In the genomic region with DNA sequence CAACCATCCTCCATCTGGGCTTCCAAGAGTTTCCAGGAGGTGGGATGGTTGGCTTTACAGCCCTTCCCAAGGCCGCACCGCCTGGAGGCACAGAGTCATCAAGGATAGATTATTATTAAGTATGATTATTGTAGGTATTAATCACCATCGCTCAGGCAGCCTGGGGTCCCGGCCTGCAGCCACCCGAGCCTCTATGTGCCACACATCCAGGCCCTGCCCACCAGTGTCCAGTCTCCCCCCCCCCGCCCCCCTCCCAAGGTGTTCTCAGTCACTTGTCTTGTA, we compare ENCODE assay signal across 12 mouse cellular contexts. TPM values are rescaled to one million over a fixed set of nuclear protein-coding genes. Genes with fewer than 3 reads are reported as not detected.
DNase-seq lines count a peak whose midpoint lies in the region; ATAC-seq and TF ChIP-seq lines count a peak whose summit lies in the region.
"Had no signal": no experiment of that assay in that cellular context is flagged by ENCODE, and none has a peak within 500 bp of the region (broad histone marks: within the 10 kb centered on the region; RNA-seq: fewer than 3 reads in every experiment).

No protein-coding gene starts in this region.

- no peak for TF ChIP-seq POLR2A in kidney, adult 2 months (IDR thresholded peaks at IDR 0.05; ENCODE audit: low read depth, low read length)

- peaks cover 20% of the 10 kb centered on the region for H3K4me1 ChIP-seq in kidney, adult 2 months (ENCODE audit: control insufficient read depth, insufficient read depth, low read length)
- no peaks in the 10 kb centered on the region for H3K4me1 ChIP-seq in embryonic facial prominence, embryonic 14.5 days (ENCODE audit: control insufficient read depth, insufficient read depth, low read length)
- H3K4me1 ChIP-seq in hindbrain, embryonic 15.5 days (replicated peaks) = peaks cover 60% of the 10 kb centered on the region
- H3K4me1 ChIP-seq in neural tube, embryonic 13.5 days (replicated peaks) = peaks cover 93% of the 10 kb centered on the region

- no peaks in the 10 kb centered on the region for H3K9me3 ChIP-seq in embryonic facial prominence, embryonic 14.5 days (ENCODE audit: control insufficient read depth, low read length)
- no peaks in the 10 kb centered on the region for H3K9me3 ChIP-seq in hindbrain, embryonic 15.5 days
- no peaks in the 10 kb centered on the region for H3K9me3 ChIP-seq in neural tube, embryonic 13.5 days

- no peak for DNase-seq in kidney, adult 2 months
- no peak for DNase-seq in kidney, adult 8-10 months
- DNase-seq in embryonic facial prominence, embryonic 14.5 days (ENCODE audit: low spot score) = no peak
- no peak for DNase-seq in gastrocnemius, adult 18-20 months (ENCODE audit: low spot score)
- no peak for DNase-seq in layer of hippocampus, adult 2 months (ENCODE audit: low spot score in 2 of 2)

- H3K4me2 ChIP-seq in embryonic facial prominence, embryonic 14.5 days (ENCODE audit: low read depth, low read length) = no peak overlapping the region; the same call in 1 of the 2 replicates
- peak overlapping the region; percentile 59 for H3K4me2 ChIP-seq in hindbrain, embryonic 15.5 days
- peak overlapping the region; percentile 96 for H3K4me2 ChIP-seq in neural tube, embryonic 13.5 days

- no peak for TF ChIP-seq CTCF in kidney, adult 2 months (conservative IDR thresholded peaks at IDR 0.05; ENCODE audit: insufficient read depth, insufficient read length, low read depth, low read length)
- no peak for TF ChIP-seq CTCF in layer of hippocampus, adult 2 months (conservative IDR thresholded peaks at IDR 0.05)

- H3K27me3 ChIP-seq in kidney, adult 2 months (replicated peaks; ENCODE audit: control insufficient read depth, insufficient read depth, low read length) = no peaks in the 10 kb centered on the region
- peaks cover 96% of the 10 kb centered on the region for H3K27me3 ChIP-seq in embryonic facial prominence, embryonic 14.5 days (replicated peaks; ENCODE audit: control insufficient read depth, insufficient read depth, low read length)
- peaks cover 17% of the 10 kb centered on the region for H3K27me3 ChIP-seq in hindbrain, embryonic 15.5 days
- no peaks in the 10 kb centered on the region for H3K27me3 ChIP-seq in neural tube, embryonic 13.5 days

- H3K9ac ChIP-seq in embryonic facial prominence, embryonic 14.5 days (ENCODE audit: low read depth, low read length) = no peak overlapping the region
- H3K9ac ChIP-seq in hindbrain, embryonic 15.5 days = peak overlapping the region; percentile 63
- H3K9ac ChIP-seq in neural tube, embryonic 13.5 days = peak overlapping the region; percentile 100

- H3K4me3 ChIP-seq in kidney, adult 2 months (ENCODE audit: insufficient read depth, low read depth, low read length) = no peak overlapping the region
- H3K4me3 ChIP-seq in embryonic facial prominence, embryonic 14.5 days (ENCODE audit: low read depth, low read length) = peak overlapping the region; percentile 24; the same call in 1 of the 2 replicates
- peak overlapping the region; percentile 43 for H3K4me3 ChIP-seq in hindbrain, embryonic 15.5 days
- H3K4me3 ChIP-seq in neural tube, embryonic 13.5 days = peak overlapping the region; percentile 99
- no peak overlapping the region for H3K4me3 ChIP-seq in layer of hippocampus, adult 2 months

- H3K36me3 ChIP-seq in kidney, adult 2 months (ENCODE audit: control insufficient read depth, insufficient read depth, low read length) = no peaks in the 10 kb centered on the region
- H3K36me3 ChIP-seq in embryonic facial prominence, embryonic 14.5 days (ENCODE audit: control insufficient read depth, insufficient read depth, low read length) = no peaks in the 10 kb centered on the region
- no peaks in the 10 kb centered on the region for H3K36me3 ChIP-seq in hindbrain, embryonic 15.5 days
- peaks cover 33% of the 10 kb centered on the region for H3K36me3 ChIP-seq in neural tube, embryonic 13.5 days

- ATAC-seq in embryonic facial prominence, embryonic 14.5 days (ENCODE audit: low read depth) = no peak
- ATAC-seq in hindbrain, embryonic 15.5 days (ENCODE audit: low FRiP score, low read depth) = no peak
- no peak for ATAC-seq in neural tube, embryonic 13.5 days (ENCODE audit: low read depth)
- ATAC-seq: forebrain, embryonic 14.5 days had no signal

- 25% methylated on average over 6 of the region's 6 CpGs for WGBS in kidney, adult 2 months
- 3% methylated on average over 6 of the region's 6 CpGs for WGBS in embryonic facial prominence, embryonic 14.5 days
- WGBS in hindbrain, embryonic 15.5 days = 8% methylated on average over 6 of the region's 6 CpGs
- 4% methylated on average over 6 of the region's 6 CpGs for WGBS in neural tube, embryonic 13.5 days

- H3K27ac ChIP-seq in kidney, adult 2 months (ENCODE audit: insufficient read depth, low read depth, low read length) = peak overlapping the region; percentile 62; the same call in 1 of the 2 replicates
- no peak overlapping the region for H3K27ac ChIP-seq in embryonic facial prominence, embryonic 14.5 days (replicated peaks; ENCODE audit: low read depth, low read length)
- peak overlapping the region; percentile 96 for H3K27ac ChIP-seq in hindbrain, embryonic 15.5 days (replicated peaks)
- H3K27ac ChIP-seq in neural tube, embryonic 13.5 days (replicated peaks) = peak overlapping the region; percentile 100
- no peak overlapping the region for H3K27ac ChIP-seq in layer of hippocampus, adult 2 months
- H3K27ac ChIP-seq: macrophage had no signal

RNA-seq across cellular contexts. Expression of a gene that starts 5.5 kb away (rescaled TPM):
- polyA plus RNA-seq in kidney, adult 2 months (2012; rRNA removed) = 22.8 and 28.4 TPM in 2 replicates
- polyA plus RNA-seq in embryonic facial prominence, embryonic 14.5 days (2014; fragmentation: Nextera tagmentation; extraction: Ambion mirVana) = 7.5 and 8.9 TPM in 2 replicates
- 26.8 and 32.9 TPM in 2 replicates for polyA plus RNA-seq in hindbrain, embryonic 15.5 days (2015; fragmentation: Nextera tagmentation; extraction: Ambion mirVana)
- 63.0 and 67.1 TPM in 2 replicates for polyA plus RNA-seq in neural tube, embryonic 13.5 days (2015; fragmentation: Nextera tagmentation; extraction: Ambion mirVana)
- total RNA-seq in gastrocnemius, adult 18-20 months (2021) = not detected
- total RNA-seq in layer of hippocampus, adult 2 months (2021) = not detected
- total RNA-seq: left cerebral cortex, postnatal 10 days had no signal
- polyA plus RNA-seq: forebrain, embryonic 14.5 days; macrophage; midbrain, postnatal 0 days had no signal

RNA-seq across cellular contexts. Expression of a gene that starts 20.7 kb away (rescaled TPM):
- not detected in 2 replicates for polyA plus RNA-seq in kidney, adult 2 months (2012; rRNA removed)
- 0.13 TPM in 1 of 2 replicates, not detected in the other for polyA plus RNA-seq in embryonic facial prominence, embryonic 14.5 days (2014; fragmentation: Nextera tagmentation; extraction: Ambion mirVana)
- 0.30 and 0.52 TPM in 2 replicates for polyA plus RNA-seq in hindbrain, embryonic 15.5 days (2015; fragmentation: Nextera tagmentation; extraction: Ambion mirVana)
- polyA plus RNA-seq in neural tube, embryonic 13.5 days (2015; fragmentation: Nextera tagmentation; extraction: Ambion mirVana) = 1.2 and 1.6 TPM in 2 replicates
- total RNA-seq in gastrocnemius, adult 18-20 months (2021) = not detected
- not detected for total RNA-seq in layer of hippocampus, adult 2 months (2021)
- total RNA-seq: left cerebral cortex, postnatal 10 days; midbrain, postnatal 0 days had no signal
- polyA plus RNA-seq: forebrain, embryonic 14.5 days; macrophage; midbrain, postnatal 0 days; testis, adult 2 months had no signal

RNA-seq across cellular contexts. Expression of a gene that starts 21.7 kb away (rescaled TPM):
- 10.1 and 14.1 TPM in 2 replicates for polyA plus RNA-seq in kidney, adult 2 months (2012; rRNA removed)
- polyA plus RNA-seq in embryonic facial prominence, embryonic 14.5 days (2014; fragmentation: Nextera tagmentation; extraction: Ambion mirVana) = 0.81 and 1.1 TPM in 2 replicates
- 12.8 and 13.2 TPM in 2 replicates for polyA plus RNA-seq in hindbrain, embryonic 15.5 days (2015; fragmentation: Nextera tagmentation; extraction: Ambion mirVana)
- polyA plus RNA-seq in neural tube, embryonic 13.5 days (2015; fragmentation: Nextera tagmentation; extraction: Ambion mirVana) = 12.8 and 14.7 TPM in 2 replicates
- total RNA-seq in gastrocnemius, adult 18-20 months (2021) = under 1 TPM; 0.21 to 0.39 TPM
- total RNA-seq in layer of hippocampus, adult 2 months (2021) = not detected
- total RNA-seq: left cerebral cortex, postnatal 10 days had no signal
- polyA plus RNA-seq: forebrain, embryonic 14.5 days; midbrain, postnatal 0 days had no signal

RNA-seq across cellular contexts. Expression of a gene that starts 26.8 kb away (rescaled TPM):
- polyA plus RNA-seq in kidney, adult 2 months (2012; rRNA removed) = 12.6 and 14.6 TPM in 2 replicates
- 0.62 and 0.70 TPM in 2 replicates for polyA plus RNA-seq in embryonic facial prominence, embryonic 14.5 days (2014; fragmentation: Nextera tagmentation; extraction: Ambion mirVana)
- 3.5 and 3.8 TPM in 2 replicates for polyA plus RNA-seq in hindbrain, embryonic 15.5 days (2015; fragmentation: Nextera tagmentation; extraction: Ambion mirVana)
- polyA plus RNA-seq in neural tube, embryonic 13.5 days (2015; fragmentation: Nextera tagmentation; extraction: Ambion mirVana) = 7.5 and 8.7 TPM in 2 replicates
- total RNA-seq in gastrocnemius, adult 18-20 months (2021) = under 1 TPM; 0.16 to 0.31 TPM
- total RNA-seq in layer of hippocampus, adult 2 months (2021) = not detected
- total RNA-seq: left cerebral cortex, postnatal 10 days had no signal
- polyA plus RNA-seq: forebrain, embryonic 14.5 days; midbrain, postnatal 0 days had no signal

RNA-seq across cellular contexts. Expression of a gene that starts 41.7 kb away (rescaled TPM):
- polyA plus RNA-seq in kidney, adult 2 months (2012; rRNA removed) = 7.7 and 8.4 TPM in 2 replicates
- 1.8 and 2.4 TPM in 2 replicates for polyA plus RNA-seq in embryonic facial prominence, embryonic 14.5 days (2014; fragmentation: Nextera tagmentation; extraction: Ambion mirVana)
- polyA plus RNA-seq in hindbrain, embryonic 15.5 days (2015; fragmentation: Nextera tagmentation; extraction: Ambion mirVana) = 115 and 140 TPM in 2 replicates
- polyA plus RNA-seq in neural tube, embryonic 13.5 days (2015; fragmentation: Nextera tagmentation; extraction: Ambion mirVana) = 67.1 and 88.3 TPM in 2 replicates
- total RNA-seq in gastrocnemius, adult 18-20 months (2021) = under 1 TPM; 0.09 to 0.14 TPM
- total RNA-seq in layer of hippocampus, adult 2 months (2021) = not detected
- total RNA-seq: left cerebral cortex, postnatal 10 days had no signal
- polyA plus RNA-seq: forebrain, embryonic 14.5 days; macrophage; midbrain, postnatal 0 days had no signal

Comparison
In these comparisons a context has a peak if more than half of its experiments do, and no peak if none do; other contexts are left out.
1. H3K27ac ChIP-seq: peak in kidney, adult 2 months (single experiment), hindbrain, embryonic 15.5 days (single experiment) and neural tube, embryonic 13.5 days (single experiment); none in embryonic facial prominence, embryonic 14.5 days (single experiment) and layer of hippocampus, adult 2 months (single experiment).
2. H3K4me3 ChIP-seq: peak in embryonic facial prominence, embryonic 14.5 days (single experiment), hindbrain, embryonic 15.5 days (single experiment) and neural tube, embryonic 13.5 days (single experiment); none in kidney, adult 2 months (single experiment) and layer of hippocampus, adult 2 months (single experiment).